Mouse (Mus musculus) forelimb bud, embryonic 11.5 days (tissue): ENCODE measurements around the gene Lims1.

Source experiments
- DNase-seq: peaks from one replicate; pipeline ENCODE4 v3.0.0-alpha.2; 2012; ENCODE audit warnings: low read depth, low spot score

The Lims1 gene

DNA sequence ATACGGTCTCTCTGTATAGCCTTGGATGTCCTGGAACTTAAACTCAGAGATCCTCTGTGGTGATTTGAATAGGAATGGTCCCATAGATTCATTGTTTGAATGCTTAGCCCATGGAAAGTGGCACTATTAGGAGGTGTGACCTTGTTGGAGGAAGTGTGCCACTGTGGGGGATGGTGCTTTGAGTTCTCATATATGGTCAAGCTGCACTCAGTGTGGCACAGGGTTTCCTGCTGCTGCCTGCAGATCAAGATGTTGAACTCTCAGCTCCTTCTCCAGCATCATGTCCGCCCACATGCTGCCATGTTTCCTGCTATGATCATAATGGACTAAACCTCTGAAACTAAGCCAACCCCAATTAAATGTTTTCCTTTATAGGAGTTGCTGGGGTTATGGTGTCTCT is 104.7 kb downstream of the Lims1 start:
- no peak for DNase-seq

DNA sequence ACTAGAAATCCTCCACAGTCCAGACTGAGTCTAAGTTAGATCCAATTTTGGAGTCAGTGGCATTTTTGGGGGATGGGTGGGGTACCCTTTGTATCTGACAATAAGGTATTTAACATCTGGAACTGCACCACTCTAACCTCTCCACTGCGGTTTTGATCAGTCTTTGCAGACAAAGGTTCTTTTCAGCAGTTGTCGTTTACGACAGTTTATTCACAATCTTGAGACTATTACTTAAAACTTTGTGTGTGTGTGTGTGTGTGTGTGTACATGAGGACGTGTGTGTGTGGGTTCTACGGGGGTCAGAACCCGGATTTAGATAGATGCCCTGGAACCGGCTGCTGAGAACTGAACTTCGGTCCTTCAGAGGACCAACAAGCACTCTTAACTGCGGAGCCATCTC is 122.6 kb downstream of the Lims1 start:
- DNase-seq: peak; percentile 58

- peak; percentile 98 for DNase-seq
Observed at GRCm38 (mm10) chr10:58446384-58447279, 123.4 kb downstream of the Lims1 start, which contains the start of gene Ranbp2. TSS of gene Ranbp2 (plus strand) at chr10:58446920.

GRCm38 (mm10) chr10:58447280-58447781 is 124.1 kb downstream of the Lims1 start:
- DNase-seq: peak; percentile 16

DNA sequence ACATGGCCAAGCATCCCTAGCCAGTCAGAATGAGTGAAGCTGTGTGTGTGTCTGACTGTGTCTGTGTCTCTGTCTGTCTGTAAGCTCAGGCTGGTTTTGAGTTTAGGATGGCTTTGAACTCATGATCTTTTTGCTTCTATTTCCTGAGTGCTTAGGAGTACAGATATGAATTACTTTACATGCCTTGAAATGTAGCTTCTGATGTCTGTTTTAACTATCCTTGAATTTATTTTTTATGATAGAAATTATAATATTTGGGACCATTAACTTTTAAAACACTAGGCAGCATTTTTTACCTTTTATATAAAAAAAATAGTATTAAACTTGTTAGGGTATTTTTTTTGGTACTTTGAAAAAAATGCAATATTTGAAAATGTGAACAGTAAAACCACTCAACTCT is 128.3 kb downstream of the Lims1 start:
- no peak for DNase-seq

DNA sequence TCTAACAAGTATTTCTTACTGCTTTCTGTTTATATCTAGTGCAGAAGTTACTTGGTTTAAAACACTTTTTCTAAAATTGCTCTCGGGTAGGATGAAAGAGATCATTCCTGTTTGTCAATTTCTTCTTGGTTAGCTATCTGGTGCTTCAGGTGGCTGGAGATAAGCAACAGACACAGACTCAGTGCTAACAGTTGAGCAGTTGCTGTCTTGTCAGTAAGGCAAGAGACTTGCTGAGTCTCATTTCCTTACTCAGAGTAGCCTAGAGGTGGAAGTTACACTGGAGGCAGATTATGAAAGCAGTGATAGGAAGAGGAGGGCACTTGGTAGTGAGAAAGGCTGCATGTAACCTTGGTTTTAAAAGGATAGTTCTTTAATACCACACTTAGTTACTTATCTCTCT is 128.9 kb downstream of the Lims1 start:
- DNase-seq: no peak

- DNase-seq: no peak
Observed at GRCm38 (mm10) chr10:58459896-58460295, 136.6 kb downstream of the Lims1 start.
